Mouse (Mus musculus) gastrocnemius, postnatal 25 days (tissue): ENCODE results near the gene Ppfibp2. TPM values are rescaled to one million over a fixed set of nuclear protein-coding genes. Genes with fewer than 3 reads are reported as not detected.

ENCODE experiments used
- DNase-seq: peaks from one replicate; pipeline ENCODE4 v3.0.0; 2022
- total RNA-seq, 2 experiments: library from RNA; stranded (reverse); gene quantifications; 1 replicate in 1 of 2; 2 replicates in 1 of 2; pipeline ENCODE4 v1.2.3; 2021

Ppfibp2 gene
- total RNA-seq, 2 experiments from 2014 or later: 8.0 to 15.2 TPM

GRCm38 (mm10) chr7:107618028-107618992 is 23.3 kb downstream of the Ppfibp2 start:
- DNase-seq: no peak

DNA sequence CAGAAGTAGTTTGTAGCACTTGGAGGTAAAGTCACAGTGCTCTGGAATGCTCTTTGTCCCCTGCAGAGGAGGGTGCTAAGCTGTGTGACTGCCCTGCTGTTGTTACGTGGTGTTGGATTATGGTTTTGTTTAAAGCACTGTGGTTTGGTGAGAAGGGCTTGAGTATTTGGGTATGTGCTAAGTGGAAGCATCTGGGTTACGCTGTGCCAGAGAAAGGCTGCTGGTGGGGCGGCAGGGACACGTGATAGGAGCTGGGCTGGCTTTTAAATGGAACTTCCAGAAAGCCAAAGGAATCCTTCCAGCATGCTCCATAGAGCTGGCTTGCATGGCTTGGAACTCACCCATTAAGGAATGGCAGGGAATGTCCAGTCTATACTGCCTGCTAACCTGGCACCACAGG is 24.2 kb downstream of the Ppfibp2 start:
- peak; percentile 36 for DNase-seq

DNA sequence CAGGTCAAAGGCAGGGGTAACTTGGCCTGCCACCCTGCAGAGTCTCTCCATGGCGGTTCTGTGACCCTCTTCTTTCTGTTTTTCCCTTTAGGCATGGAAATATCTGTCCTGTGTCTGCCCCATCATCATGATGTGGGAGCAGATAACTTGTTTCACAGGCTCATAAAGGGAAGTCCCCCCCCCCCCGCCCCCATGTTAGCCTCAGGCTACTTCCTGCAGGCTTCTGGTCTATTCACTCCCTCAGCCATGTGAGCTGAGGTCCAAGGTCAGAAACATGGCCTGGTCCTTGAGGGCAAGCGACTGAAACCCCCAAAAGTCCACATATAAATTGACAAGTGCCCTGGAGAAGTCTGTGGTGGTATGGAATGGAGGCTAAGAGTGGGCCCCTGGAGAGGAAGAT is 25.1 kb downstream of the Ppfibp2 start:
- DNase-seq: no peak

DNA sequence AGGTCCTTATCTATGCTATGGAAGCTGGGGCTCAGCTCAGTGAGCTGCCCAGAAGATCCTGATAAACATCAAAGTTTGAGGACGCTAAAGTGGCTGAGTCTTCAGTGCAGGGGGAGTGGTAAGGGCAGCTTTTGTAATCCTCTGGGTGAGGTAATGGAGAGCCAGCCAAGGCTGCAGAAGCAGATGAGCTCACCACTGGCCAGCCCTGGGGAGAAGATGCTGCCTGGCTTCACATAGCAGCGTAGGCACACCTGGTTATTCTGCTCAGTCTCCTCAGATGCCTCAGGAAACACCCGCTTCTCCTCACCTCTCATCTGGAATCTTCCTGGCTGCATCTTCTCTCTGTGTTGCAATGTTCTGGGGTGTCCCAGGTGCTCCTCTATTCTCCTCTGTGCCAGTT is 29.4 kb downstream of the Ppfibp2 start:
- DNase-seq: no peak

GRCm38 (mm10) chr7:107625061-107625460 is 30.1 kb downstream of the Ppfibp2 start, which contains the start of gene 5330417H12Rik:
5330417H12Rik (minus strand) TSS chr7:107625161.
- DNase-seq: no peak

GRCm38 (mm10) chr7:107625781-107626180 is 30.8 kb downstream of the Ppfibp2 start:
- DNase-seq: no peak

- no peak for DNase-seq
Measured at GRCm38 (mm10) chr7:107628383-107628782, 33.4 kb downstream of the Ppfibp2 start.

- no peak for DNase-seq
Measured at GRCm38 (mm10) chr7:107633201-107633600, 38.2 kb downstream of the Ppfibp2 start.

DNA sequence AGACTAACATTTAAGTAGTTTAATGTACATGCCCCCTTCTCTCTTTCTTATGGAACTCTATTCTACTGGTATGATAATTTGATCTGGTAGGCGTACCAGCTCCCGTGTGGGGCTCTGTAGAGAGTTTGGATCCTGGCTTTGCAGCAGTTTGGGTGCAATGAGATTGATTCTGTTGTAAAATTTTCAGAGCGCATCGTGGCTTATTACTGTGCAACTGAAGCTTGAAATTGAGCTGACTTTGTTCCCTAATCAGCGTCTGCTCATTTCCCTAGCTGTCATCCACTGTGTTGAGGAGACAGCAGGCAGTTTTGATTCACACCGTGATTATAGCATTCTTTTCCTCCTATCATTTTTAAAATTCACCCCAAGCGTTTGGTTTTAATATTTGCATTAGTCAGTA is 42.4 kb downstream of the Ppfibp2 start:
- no peak for DNase-seq

DNA sequence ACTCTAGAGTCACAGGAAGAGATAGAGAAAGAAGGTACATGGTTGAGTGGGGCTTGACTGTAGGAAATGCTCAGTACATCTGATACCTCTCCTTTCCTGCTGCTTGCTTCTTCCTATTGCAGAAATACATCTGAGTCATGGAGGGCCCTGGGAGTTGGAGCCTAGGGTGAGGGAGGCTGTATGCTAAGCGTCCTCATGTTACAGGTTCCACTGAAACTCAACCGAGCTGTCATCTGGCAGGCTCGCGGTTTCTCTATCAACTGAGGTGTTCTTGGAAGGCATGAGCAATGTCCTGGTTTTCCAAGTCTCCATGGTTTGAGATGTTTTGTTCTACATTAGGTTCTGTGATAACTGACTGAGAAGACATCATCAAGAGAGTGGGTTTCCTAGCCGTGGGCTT is 43.0 kb downstream of the Ppfibp2 start:
- DNase-seq: no peak

DNA sequence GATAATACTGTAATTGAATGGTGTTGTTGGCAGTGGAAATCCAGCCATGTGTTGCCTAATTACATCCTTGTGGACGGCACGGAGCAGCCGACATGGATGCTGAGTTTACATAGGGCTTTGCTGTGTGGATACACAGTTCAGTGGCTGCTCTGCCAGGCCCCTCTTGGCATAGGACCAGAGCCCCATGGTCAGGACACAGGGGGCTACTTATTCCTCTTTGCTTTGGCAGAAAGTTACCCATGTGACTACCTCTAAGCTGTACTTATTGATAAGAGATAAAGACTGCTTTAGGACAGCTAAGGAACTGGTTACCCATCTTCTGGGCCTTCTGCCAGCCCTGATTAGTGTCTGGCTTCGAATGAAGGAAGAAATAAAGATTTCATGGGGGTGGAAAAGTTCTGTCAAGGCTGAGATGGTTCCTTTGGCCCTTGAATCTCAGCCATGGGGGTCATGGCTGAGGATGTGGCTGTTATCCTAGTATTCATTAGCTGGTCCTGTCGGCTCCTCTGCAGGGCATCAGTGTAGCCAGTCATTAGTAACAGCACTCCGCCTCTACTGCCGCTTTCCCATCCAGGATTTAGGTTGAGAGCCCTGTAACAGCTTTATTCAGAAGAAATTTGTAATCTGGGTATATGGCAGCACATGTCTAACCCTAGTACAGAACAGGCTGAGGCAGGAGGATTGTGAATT is 47.7 kb downstream of the Ppfibp2 start:
- no peak for DNase-seq

DNA sequence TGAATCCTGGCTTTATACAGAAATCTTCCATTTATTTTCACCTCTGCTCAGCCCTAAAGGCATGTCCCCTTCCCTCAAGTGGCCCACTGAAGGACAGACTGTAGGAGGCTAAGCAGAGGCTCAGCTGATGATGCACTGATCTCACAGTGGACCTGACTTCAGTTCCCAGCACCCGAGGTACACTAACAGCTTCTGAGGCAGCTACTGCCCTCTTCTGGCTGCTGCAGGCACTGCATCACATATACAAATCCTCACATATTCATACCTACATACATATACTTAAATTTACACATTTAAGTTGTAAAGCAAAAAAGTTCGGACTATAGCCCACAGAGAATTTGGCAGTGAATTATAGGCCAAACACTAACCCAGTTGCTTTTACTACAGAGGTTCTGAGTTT is 50.0 kb downstream of the Ppfibp2 start:
- no peak for DNase-seq

DNA sequence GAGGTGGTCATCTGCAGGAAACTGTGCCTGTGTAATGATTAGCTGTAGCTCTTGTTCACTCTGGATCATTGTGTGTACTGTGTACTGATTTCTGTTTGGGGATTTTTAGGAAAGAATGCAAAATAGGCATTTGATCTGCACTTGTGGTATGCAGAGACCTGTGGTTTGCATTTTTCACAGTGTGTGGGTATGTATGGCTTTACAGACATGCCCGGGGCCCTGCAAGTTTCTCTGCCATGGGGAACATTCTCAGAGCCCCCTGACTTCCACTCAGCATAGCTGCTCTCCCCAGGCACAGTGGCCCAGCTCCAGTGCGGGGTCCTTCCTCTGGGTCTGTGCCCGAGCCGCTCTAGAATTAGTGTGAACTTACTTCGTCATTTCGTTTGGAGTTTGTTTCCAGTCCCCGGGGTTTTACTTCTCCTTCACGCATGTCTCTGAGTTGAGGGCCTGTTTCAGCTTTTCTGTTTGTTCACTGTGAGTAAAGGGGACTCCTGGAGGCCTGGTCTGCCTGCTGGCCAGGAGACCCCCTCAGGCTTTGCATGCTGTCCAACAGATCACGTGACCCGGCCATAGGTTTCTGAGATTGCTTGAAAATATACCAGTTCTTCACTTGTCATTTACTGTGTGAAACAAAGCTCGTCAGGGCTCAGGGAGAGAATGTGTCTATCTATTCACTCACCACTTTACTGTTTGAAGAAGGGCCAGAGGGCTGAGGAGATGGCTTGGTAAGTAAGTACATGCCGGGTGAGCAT is 54.1 kb downstream of the Ppfibp2 start:
- DNase-seq: no peak

DNA sequence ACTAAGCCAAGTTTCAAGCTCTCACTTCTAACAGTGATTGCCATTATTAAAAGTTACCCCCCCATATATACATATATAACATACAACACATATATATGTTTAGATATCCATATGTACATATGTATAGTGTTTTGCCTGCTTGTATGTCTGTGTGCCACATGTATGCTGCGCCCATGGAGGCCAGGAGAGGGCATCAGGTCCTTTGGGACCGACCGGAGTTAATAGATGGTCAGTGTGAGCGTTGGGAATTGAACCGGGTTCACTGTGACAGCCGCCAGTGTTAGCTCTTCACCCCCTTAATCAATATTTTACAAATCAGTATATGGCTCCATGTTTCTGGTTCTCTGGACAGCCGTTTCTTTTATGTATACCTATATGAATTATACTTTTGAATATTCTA is 55.0 kb downstream of the Ppfibp2 start:
- no peak for DNase-seq

- DNase-seq: no peak
Measured at GRCm38 (mm10) chr7:107651821-107652220, 56.8 kb downstream of the Ppfibp2 start.

DNA sequence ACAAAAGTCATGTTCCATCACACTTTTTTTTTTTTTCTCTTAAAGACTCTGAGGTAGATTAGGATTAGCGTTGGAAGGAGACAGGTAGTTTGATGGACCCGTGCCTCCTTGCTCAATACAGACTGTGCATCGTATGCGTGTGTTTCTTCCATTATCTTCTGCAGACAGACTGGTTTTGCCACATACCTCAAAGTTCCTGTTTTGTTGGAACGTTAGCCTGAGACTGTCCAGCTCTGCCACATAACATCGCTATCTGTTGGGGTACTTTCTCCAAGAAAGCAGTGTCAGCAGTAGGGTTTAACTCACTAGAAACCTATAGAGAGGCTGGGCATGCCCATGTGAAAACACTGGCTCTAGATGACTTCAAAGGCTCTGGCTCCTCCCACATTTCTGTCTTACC is 61.4 kb downstream of the Ppfibp2 start:
- DNase-seq: no peak

DNA sequence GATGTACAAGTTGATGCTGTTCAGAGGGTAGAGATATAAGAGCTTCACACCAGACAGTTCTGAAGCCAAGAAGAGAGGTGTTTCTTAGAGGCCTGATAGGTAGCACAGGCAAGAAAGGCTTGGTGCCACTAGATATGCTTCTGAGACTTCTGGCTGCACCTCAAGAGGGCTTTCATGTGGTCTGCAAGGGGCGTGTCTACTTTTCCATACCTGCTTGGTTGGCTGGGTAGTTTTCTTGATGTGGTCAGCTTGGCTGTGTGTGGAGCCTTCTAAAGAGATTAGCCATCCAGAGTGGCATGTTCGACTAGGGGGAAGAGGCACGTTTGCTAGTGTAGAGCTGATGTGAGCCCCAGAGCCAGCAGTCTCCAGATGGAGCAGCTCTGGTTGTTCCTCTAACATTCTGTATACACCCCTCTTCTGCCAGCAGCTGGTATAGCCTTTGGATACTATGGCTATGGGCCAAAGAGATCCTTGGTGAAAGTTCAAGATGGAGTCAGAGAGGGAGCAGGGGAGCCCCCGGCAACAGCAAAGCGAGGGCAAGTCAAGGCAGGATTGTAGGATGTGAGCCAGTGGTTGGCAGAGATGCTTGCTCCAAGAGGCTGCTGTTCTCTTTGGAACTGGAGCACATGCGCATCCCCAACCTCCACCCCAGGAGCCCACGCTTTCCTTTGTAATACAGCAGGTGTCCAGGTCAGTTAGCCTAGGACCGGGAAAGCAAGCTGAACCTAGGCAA is 64.3 kb downstream of the Ppfibp2 start:
- no peak for DNase-seq

DNA sequence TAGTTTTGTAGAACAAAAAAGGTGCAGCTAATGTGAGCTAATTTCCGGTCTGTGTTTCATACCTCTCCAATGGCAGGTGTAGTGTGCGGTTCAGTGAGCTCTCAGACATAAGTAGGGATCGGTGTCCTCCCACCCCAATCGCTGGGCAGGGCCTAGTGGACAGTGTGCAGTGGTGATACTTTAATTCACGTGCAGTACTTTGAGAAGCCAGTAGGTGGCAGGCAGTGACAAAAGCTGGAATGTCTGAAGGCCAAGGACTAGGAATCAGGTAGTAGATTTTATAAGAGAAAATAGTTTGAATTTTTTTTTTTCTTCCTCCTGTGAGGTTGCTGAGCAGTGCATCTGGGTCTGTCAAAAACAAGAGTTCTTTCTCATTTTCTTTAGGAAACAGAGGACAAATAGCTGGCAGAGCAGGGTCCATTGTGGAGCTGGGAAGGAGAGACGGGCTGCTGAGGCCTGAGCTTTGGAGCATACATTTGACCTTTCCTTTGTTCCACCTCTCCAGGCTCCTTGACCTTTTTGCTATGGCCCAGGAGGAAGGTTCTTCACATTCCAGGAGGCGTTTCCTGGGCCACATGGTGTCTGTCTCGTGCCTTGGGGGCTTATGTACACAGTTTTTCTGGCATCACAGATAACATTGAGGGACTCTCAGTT is 66.3 kb downstream of the Ppfibp2 start:
- DNase-seq: peak; percentile 31

DNA sequence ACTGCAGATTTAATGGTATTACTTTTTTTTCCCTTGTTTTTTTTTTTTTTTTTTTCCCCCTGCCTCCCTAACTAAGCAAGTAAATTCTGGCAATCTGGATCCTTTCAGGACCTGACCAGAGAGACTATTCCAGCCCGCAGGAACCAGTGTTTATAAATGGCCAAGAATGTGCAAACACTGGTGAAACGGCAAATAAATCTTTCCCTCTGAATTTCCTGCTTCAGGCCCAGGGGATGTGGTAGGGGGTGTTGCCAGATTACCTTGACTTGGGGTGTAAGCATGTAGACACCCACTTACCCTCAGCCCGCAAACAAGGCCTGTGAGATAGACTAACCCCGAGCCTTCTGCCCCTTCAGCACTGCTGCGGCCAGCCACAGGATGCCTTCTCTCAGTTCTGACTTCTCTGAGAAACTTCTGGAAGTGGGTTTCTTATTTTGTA is 66.9 kb downstream of the Ppfibp2 start:
- no peak for DNase-seq

- DNase-seq: no peak
Measured at GRCm38 (mm10) chr7:107663621-107664020, 68.6 kb downstream of the Ppfibp2 start.
